Mouse (Mus musculus): ENCODE data around the gene Gm9945.

- TF ChIP-seq CTCF (IDR thresholded peaks at IDR 0.05) (no peak), POLR2A (IDR thresholded peaks at IDR 0.05; ENCODE audit: insufficient read depth, low read depth, low read length) (no peak), EP300 (IDR thresholded peaks at IDR 0.05; ENCODE audit: insufficient read depth, low read depth, low read length) (no peak)
Measured at GRCm38 (mm10) chr11:53508591-53508990, 28.6 kb downstream of the Gm9945 start.

Data from heart, adult 2 months (tissue).